Mouse (Mus musculus): ENCODE results near the gene Flot1.

The Flot1 gene

DNA sequence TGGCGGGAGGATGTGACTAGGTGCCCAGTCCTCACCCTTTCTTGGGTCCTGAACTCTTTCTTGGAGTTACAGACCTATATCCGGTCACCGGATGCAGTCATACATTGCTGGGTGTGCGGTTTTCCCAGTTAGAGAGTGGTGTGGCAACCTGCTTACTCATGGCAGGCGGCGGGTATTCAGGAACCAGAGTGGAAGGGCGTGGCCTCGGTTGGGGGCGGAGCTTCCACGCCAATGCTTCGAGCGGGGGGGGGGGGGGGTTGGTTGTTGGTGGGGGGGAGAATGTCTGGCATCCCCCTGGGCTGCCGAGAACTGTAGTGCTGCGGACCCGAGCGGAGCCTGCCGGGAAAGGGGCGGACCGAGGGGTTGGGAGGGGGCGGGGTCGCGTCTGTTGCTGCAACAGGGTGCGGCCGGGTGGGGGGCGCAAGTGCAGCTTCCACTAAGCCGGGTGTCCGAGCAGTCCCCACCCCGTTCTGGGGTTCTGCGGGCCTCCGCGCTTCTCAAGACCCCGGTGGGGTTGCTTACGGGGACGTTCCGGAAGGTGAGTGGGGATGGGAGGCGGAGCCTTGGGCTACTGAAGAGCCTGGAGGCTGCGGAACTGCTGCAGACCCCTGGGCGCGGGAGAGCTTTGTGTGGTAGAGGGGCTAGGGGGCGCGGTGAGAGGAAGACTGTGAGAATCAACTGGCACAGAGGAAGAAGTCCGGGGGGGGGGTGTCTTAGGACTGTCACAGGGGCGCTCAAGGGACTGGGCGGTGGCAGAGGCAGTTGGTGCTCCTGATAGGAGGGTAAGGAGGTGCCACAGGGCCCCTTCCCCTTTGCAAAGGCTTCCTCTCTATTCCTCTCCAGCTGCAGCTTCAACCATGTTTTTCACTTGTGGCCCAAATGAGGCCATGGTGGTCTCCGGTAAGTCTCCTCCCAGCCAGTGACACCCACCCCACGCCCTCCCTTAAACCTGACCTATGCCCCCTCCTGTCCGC, at the start of gene Flot1:
Gene Flot1, plus strand, starts transcription at position 267 of the 974 bp plus-strand sequence.
- peak; percentile 88 for DNase-seq (ENCODE audit: low spot score)

DNA sequence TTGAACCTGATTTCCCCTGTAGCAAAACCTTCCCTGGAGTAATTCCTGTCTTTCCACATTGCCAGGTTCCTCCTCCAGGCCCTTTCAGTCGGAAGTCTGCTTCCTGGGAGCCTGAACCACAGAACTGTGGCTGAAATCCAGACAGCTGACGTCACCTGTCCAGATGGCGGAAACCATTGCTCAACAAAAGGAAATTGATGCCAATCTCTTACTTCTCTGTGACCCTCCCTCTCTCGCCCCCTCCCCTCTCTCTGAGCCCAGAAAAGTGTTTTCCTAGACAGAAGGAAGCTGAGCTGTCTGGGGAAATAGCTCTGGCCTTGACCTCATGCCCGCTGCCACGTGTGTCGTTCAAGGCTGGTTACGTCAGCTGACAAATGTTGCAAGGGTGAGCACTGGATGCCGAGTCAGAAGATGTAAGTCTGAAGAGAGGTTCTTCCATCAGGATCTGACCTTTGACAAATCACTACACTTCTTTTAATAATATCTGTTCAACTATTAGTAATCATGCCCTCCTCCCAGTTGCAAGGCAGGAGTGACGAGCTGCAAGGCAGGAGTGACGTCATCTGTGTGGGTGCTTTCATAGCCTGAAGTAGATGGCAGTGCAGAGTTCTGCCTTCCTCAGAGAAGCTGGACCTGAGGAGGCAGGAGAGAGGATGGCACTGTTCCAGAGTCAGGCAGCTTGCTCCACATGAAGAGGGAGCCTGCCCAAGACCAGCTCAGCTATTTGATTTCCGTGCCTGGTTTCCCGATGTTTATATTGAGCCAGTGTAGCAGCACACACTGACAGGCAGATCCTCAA, 46.0 kb upstream of the Flot1 start:
- peak; percentile 66 for DNase-seq (ENCODE audit: low spot score)

GRCm38 (mm10) chr17:35778965-35779364, 44.1 kb upstream of the Flot1 start:
- DNase-seq (ENCODE audit: low spot score): no peak

DNA sequence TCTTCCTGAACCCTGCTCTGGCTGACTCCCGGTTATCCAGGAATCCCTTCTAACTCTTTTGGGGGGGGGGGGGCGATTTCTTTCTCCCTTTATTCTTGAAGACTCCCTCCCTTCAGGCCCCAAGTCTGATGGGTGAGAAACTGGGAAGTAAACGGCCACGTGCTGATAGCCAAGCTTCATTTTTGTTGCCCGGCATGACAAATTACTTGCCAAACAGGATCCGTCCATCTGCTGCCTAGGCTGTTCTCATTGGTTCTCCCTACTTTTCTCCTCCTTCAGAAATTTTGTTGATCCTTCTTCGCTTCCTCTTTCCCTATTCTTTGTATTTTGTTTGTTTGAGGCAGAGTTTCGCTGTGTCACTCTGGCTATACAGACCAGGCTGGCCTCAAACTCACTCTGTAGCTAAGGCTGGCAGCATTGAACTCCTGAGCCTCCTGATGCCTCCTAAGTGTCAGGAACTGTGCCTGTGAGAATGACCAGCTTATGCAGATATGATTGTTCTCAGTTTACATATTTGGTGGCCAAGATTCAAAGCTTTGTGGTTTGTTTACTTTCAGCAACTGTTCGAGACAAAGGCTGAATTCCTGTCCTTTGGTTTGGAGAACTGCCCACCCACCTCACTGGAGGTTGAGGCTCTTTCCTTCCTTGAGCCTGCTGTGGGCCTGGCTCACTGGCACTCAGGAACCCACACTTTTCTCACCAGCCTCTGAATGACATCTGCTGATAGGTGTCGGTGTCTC, 43.4 kb upstream of the Flot1 start:
- no peak for DNase-seq (ENCODE audit: low spot score)

- DNase-seq (ENCODE audit: low spot score): no peak
These were observed 42.7 kb upstream of the Flot1 start for GRCm38 (mm10) chr17:35780362-35780761.

- DNase-seq (ENCODE audit: low spot score): no peak
These were observed 40.6 kb upstream of the Flot1 start for GRCm38 (mm10) chr17:35782398-35782797.

GRCm38 (mm10) chr17:35782924-35783323, 40.1 kb upstream of the Flot1 start:
- DNase-seq (ENCODE audit: low spot score): no peak

GRCm38 (mm10) chr17:35783944-35784343, 39.1 kb upstream of the Flot1 start:
- DNase-seq (ENCODE audit: low spot score): no peak

- DNase-seq (ENCODE audit: low spot score): no peak
These were observed 37.9 kb upstream of the Flot1 start for GRCm38 (mm10) chr17:35785140-35785539.

- DNase-seq (ENCODE audit: low spot score): no peak
These were observed 35.5 kb upstream of the Flot1 start for GRCm38 (mm10) chr17:35787493-35787892.

DNA sequence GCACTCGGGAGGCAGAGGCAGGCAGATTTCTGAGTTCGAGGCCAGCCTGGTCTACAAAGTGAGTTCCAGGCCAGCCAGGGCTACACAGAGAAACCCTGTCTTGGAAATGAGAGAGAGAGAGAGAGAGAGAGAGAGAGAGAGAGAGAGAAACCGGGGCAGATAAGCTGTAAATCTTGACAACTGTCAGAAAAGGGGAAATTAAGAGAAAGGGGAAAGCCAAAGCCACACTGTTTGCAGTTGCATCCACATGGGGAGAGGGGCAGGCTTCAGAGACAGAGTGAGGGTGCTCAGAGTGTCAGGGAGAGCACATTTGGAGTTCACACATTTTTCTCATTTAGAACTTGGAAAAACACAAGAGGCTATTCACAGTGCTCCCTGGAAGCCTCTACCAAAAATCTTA, 35.0 kb upstream of the Flot1 start:
- no peak for DNase-seq (ENCODE audit: low spot score)

- DNase-seq (ENCODE audit: low spot score): no peak
These were observed 32.1 kb upstream of the Flot1 start for GRCm38 (mm10) chr17:35790933-35791332.

DNA sequence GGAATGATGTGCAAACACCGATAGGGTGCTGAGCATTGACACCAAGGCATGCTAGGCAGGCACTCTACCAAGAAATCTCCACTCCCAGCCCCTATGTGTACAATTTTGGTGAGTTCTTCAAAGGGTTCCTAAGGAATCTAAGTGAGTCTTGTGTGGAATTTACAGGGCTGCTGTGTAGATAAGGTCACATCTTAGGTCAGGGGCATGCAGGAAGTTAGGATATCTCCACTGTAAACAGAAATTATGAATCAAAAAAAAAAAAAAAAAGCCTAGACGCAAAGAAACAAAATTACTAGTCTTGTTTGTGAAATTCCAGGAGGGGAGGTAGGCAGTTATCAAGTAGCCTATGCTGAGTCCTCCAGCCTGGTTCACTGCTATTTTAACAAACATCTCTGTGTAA, 30.2 kb upstream of the Flot1 start:
- DNase-seq (ENCODE audit: low spot score): no peak

DNA sequence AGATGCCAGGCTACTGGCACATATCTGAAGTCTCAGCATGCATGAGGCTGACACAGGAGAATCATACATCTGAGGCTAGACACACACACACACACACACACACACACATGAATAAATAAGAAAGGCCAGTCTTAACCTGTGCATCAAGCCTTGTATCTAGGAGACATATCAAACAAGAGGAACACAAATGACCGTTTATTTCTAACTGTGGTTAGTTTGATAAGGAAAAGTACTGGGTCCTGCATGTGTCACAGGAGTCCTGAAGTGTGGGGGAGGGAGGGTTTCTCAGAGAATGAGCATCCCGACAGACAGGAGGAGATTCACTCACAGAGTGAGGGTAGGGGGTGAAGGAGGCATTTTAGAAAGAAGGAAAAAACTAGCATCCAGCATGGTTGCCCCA, 27.9 kb upstream of the Flot1 start:
- no peak for DNase-seq (ENCODE audit: low spot score)

GRCm38 (mm10) chr17:35795656-35796055, 27.4 kb upstream of the Flot1 start:
- no peak for DNase-seq (ENCODE audit: low spot score)

- no peak for DNase-seq (ENCODE audit: low spot score)
These were observed 26.2 kb upstream of the Flot1 start for GRCm38 (mm10) chr17:35796835-35797234.

DNA sequence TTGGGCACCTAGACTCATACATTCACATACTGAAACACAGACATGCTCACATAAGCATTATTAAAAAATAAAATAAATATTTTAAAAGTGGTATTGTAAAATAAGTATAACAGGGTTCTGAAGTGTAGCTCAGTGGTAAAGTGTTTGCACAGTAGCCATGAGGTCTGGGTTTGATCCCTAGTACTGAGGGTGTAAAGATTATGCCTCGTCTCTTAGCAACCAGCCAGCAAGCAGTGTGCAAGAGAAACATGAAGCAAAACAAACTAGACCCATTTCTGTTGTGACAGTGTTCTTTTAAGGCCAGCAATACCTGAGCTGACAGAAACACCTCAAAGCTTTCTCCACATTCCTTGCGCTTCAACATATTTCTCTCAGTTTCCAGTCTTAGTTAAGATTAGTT, 22.1 kb upstream of the Flot1 start:
- DNase-seq (ENCODE audit: low spot score): no peak

- no peak for DNase-seq (ENCODE audit: low spot score)
These were observed 20.0 kb upstream of the Flot1 start for GRCm38 (mm10) chr17:35803020-35803419.

DNA sequence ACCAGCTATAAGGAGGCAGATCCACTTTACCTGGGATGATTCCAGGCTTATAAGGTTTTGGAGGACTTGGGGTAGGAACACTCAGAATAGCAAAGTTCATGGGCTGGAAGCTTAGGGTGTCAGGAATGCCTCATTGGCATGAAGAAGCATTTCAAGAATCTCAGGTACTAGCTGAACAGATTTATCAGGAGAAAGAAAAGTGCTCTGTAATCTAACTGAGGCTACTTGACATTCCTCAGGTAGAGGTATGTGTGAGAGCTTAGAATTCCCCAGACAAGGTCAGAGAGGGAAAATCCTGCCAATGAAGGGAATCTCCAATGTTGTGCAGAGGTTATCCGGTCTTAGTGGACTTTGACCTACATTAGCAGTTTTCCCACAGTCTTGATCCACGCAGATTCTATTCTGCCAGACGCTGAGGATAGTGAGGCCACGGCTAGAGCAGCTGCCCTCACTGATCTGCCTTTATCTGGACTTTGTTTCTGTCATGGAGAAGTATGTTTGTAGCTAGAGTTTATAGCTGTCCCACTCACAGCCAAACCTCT, 19.1 kb upstream of the Flot1 start:
- DNase-seq (ENCODE audit: low spot score): no peak

DNA sequence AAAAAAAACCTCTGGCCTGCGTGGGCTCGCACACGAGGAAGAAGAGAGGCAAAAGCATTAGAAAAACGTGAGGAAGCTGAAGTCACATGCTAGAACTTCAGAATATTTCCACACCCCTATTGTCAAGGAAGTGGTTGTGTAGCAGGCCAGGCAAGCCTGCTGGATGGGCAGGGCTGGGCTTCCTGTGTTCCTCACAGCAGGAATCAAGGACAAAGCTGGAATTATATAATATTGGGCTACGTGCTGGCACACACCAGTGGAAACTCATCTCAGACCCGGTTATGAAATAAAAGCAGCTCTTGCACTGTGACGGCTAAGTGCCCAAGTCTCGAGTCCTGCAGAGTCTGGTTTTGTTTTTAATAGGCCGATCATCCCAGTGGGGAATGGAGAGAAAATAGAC, 15.0 kb upstream of the Flot1 start:
- DNase-seq (ENCODE audit: low spot score): no peak

- DNase-seq (ENCODE audit: low spot score): no peak
These were observed 13.6 kb upstream of the Flot1 start for GRCm38 (mm10) chr17:35809395-35809794.

Data from urinary bladder, postnatal 25 days (tissue).